Mouse (Mus musculus) B cell, adult 2 months (primary cell): ENCODE data around the gene Glo1.

Experiments
- DNase-seq, 2 experiments: peaks; one replicate each; pipeline ENCODE4 v3.0.0; 2022

Gene Glo1

GRCm38 (mm10) chr17:30575941-30576773 lies 50.5 kb downstream of the Glo1 start, which contains the start of gene Btbd9:
Gene Btbd9, minus strand, starts transcription at chr17:30576488.
- DNase-seq: peak; percentile 99

GRCm38 (mm10) chr17:30575121-30575904 lies 51.4 kb downstream of the Glo1 start:
- DNase-seq: peak; percentile 57 to 63

- DNase-seq: peak; percentile 22 to 28
These were observed 51.9 kb downstream of the Glo1 start for GRCm38 (mm10) chr17:30574783-30575075.

GRCm38 (mm10) chr17:30573990-30574782 lies 52.5 kb downstream of the Glo1 start:
- DNase-seq: no peak

GRCm38 (mm10) chr17:30570971-30571370 lies 55.7 kb downstream of the Glo1 start:
- no peak for DNase-seq

- no peak for DNase-seq
These were observed 56.5 kb downstream of the Glo1 start for GRCm38 (mm10) chr17:30570173-30570572.

GRCm38 (mm10) chr17:30568473-30568872 lies 58.2 kb downstream of the Glo1 start:
- no peak for DNase-seq

- no peak for DNase-seq
These were observed 61.7 kb downstream of the Glo1 start for GRCm38 (mm10) chr17:30564971-30565370.

GRCm38 (mm10) chr17:30564407-30564806 lies 62.3 kb downstream of the Glo1 start:
- no peak for DNase-seq

GRCm38 (mm10) chr17:30563484-30564075 lies 63.1 kb downstream of the Glo1 start:
- DNase-seq: no peak

- no peak for DNase-seq
These were observed 63.9 kb downstream of the Glo1 start for GRCm38 (mm10) chr17:30562770-30563169.

GRCm38 (mm10) chr17:30559536-30559935 lies 67.1 kb downstream of the Glo1 start:
- peak; percentile 88 to 90 for DNase-seq

GRCm38 (mm10) chr17:30558623-30559022 lies 68.0 kb downstream of the Glo1 start:
- DNase-seq: no peak

- DNase-seq: no peak
These were observed 70.2 kb downstream of the Glo1 start for GRCm38 (mm10) chr17:30556512-30556911.

- no peak for DNase-seq
These were observed 73.4 kb downstream of the Glo1 start for GRCm38 (mm10) chr17:30553027-30553937.

GRCm38 (mm10) chr17:30550774-30551107 lies 75.9 kb downstream of the Glo1 start:
- no peak for DNase-seq

- no peak for DNase-seq
These were observed 76.5 kb downstream of the Glo1 start for GRCm38 (mm10) chr17:30549899-30550773.

GRCm38 (mm10) chr17:30539098-30539497 lies 87.6 kb downstream of the Glo1 start:
- no peak for DNase-seq

GRCm38 (mm10) chr17:30536651-30537050 lies 90.0 kb downstream of the Glo1 start:
- DNase-seq: no peak
